Mouse (Mus musculus): ENCODE data around the gene Coch. TPM values are rescaled to one million over a fixed set of nuclear protein-coding genes. Genes with fewer than 3 reads are reported as not detected.

Coch gene
- not detected for total RNA-seq (2023)

GRCm38 (mm10) chr12:51593229-51594029, at the start of gene Coch:
TSS of gene Coch (plus strand) at chr12:51593341.

Other genes with a start within 250 kb of the Coch start
- 10 to 100 TPM; 15.0 to 16.6 TPM for gene G2e3, start 245.3 kb upstream of the Coch start, total RNA-seq (2023)
- gene Scfd1, start 215.8 kb upstream of the Coch start, total RNA-seq (2023): 10 to 100 TPM; 27.1 to 31.0 TPM
- 10 to 100 TPM; 11.6 to 13.2 TPM for gene Ap4s1, start 97.7 kb downstream of the Coch start, total RNA-seq (2023)
- 10 to 100 TPM; 35.4 to 39.3 TPM for gene Strn3, start 98.6 kb downstream of the Coch start, total RNA-seq (2023)
- 10 to 100 TPM; 80.3 to 92.9 TPM for gene Hectd1, start 236.2 kb downstream of the Coch start, total RNA-seq (2023)

Measured in neutrophil, adult 83 days (primary cell).